Mouse (Mus musculus) lung, postnatal 0 days (tissue): ENCODE measurements around the gene Mrpl53.

Experiments
- CTCF ChIP-seq: IDR thresholded peaks from 2 replicates; pipeline ENCODE4 v1.5.1; 2016; ENCODE audit warnings: antibody characterized with exemption, mild to moderate bottlenecking
- EP300 ChIP-seq: IDR thresholded peaks from 2 replicates; pipeline ENCODE4 v1.6.1; 2016; ENCODE audit warnings: antibody characterized with exemption, mild to moderate bottlenecking, control low read depth

- TF ChIP-seq CTCF, result no peak
- TF ChIP-seq EP300, result no peak
Measured at GRCm38 (mm10) chr6:83136291-83136880, 27.5 kb downstream of the Mrpl53 start.
